Mouse (Mus musculus) kidney, adult 8-10 months (tissue): ENCODE measurements at regions not wholly inside any gene's neighbourhood (a gene's known extent, or its start where the extent isn't known, plus 50 kb on each side); places are given as distances from the start of the nearest gene placed in this dataset.
A peak's percentile ranks its signal among the peaks of the same experiment; 100 is the strongest.

ENCODE experiments used
- DNase-seq, 2 experiments: peaks; one replicate each; pipeline ENCODE4 v3.0.0; 2022

DNA sequence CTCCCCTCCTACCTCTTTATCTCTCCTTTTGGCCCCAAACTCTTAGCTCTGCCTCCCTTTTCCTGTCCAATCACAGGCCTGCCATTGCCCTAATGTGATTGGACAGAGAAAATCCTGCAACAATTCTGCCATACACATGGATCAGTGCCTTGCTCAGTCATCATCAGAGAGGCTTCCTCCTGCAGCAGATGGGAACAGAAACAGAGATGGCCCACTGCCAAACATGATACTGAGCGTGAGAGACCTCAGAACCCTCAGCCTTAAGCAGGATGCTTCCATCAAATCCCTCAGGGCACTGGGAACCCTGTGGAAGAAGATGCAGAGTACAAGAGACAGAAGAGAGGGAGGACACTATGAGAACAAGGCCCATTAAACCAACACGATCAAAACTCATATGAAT lies 62.8 kb upstream of the Cacna2d3 start:
- no peak for DNase-seq

DNA sequence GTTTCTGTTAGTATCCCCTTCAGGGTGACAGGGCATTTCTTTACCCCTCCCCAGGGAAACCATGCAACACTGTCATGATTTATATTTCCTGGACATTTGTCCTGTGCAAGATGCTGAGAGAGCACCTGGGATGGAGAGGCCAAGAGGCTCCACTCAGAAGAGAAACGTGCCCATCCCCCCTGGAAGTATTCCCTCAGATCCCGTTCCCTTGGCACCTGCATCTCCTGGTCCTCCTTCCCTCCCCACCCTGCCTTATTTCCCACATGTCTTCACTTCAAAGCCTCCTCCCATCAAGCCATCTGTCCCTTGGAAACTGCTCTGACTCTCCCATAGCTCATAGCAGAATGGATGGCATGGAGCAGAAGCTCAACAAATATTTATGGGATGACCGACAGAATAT lies 64.8 kb upstream of the Cacna2d3 start:
- DNase-seq, result no peak

DNA sequence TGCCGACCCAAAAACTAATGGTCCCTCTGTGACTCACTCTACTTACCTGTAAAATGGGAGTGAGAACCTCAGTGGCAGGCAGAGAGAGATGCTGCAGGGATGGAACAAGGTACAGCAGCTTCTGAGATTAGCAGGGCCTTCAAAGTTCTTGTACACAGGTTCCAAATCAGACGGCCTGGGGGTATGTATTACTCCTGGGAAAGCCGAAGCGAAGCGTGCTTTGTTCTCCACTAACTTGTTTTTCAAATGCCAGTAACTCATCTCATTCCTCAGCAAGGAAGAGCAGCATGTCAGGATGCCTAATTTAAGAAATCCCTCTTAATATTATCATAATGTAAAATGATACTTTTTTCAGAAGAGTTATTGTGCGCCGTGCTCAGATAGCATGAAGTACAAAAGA lies 66.1 kb upstream of the Cacna2d3 start:
- DNase-seq, result no peak

DNA sequence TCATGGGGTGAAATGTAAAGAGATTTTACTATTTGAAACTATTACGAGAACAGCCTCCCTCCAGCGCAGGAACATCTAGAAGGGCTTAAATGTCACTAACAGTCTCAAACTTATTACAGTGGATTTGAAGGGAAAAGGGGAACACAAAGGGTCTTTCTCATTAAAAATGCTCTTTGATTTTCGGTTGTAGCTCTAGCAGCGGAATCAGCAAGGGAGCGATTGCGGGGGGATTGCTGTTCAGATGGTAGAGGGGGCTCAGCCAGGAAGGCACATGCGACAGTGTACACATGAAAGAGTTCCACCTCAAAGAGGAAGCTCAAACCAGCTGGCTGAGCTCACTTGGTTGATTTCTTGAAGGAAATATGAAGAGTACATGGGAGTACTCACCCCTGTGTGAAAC lies 66.7 kb upstream of the Cacna2d3 start:
- no peak for DNase-seq

DNA sequence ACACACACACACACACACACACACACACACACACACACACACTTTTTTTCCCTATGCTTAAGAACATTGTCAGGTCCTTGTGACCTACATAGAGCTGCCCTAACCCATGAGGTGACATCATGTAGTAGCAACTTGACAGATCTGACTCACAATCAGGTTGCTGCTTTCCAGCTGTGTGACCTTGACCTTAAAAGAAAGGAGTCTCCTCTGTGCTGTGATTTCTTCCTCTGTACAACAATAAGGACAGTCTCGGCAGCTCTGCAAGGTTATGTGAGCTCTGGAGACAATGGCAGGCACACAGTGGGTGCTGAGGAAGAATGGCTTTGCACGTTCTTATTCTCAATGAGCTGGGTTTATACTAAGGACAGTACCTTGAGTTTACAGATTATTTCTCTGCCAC lies 73.7 kb upstream of the Cacna2d3 start:
- DNase-seq, result no peak

DNA sequence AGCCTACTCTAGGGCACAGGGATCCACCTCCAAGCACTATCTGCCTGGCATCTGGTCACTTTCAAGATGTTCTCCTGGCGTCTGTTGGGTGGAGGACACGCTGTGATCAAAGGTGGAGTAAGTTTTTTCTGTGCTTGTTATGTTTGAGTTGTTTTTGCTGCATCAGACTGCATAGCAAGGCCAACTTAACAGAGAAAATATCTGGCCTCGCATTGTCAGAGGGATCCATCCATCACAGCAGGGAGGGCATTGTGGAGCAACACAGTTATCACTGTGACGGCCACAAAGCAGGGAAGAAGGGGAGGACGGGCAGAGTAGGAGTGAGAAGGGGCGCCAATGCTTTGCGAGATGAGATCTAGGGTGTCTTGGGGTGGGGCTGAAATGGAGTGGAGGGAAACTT lies 74.7 kb upstream of the Cacna2d3 start:
- DNase-seq, result no peak

DNA sequence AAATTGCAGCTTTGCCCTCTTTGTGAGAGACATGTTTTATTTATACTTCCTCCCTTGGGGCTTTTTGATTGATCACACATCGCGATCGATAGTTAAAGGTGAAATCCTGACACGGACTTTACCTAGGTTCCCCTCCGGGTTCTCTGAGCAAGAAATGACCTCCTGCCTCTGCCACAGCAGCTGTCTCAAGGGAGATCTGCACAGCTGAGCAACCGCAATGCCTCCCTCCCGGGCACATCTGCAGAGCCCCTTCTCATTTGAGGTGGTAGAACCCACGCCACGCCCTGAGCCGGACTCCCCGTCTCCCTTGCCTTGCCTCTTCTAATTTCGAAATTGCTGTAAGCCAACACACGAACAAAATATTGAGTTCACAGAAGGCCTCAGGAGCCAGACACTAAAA lies 78.2 kb upstream of the Cacna2d3 start:
- DNase-seq, result no peak

DNA sequence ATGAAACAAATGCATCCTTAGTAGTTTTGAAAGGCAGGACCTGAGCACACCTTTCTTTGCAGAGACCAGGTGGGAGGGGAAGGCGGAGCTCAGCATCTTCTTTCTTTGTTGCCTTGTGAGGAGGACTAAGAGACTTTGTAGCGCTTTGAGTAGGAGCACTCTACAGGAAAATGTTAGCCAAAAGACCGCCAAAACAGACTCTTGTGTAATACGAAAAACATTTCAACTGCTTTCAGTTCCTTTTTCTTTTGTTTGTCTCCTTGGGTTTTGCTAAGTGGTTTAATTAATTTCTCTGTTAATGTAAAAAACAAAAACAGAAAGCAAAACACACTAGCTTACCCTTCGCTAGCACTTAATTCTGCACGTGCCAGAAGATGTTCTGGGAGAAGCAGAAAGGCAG lies 83.6 kb upstream of the Cacna2d3 start:
- no peak for DNase-seq

DNA sequence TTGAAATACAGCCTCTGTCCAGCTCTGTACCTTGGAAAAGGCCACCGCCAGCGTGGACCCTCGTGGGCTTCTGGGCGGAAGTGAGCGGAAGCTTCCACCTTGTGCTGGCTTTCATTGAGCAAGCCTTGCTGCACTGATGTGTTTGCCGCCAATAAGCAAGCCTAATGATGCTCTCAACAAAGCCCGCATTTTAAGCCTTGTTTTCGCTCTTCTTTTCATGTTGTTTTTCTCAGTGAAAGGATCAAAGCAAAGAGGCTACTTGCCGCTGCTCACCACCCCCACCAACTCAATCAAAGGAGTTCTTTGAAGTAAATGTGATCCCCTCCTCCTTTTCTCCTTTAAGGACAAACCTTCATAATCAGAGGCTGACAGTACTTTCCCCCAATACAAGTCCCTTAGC lies 86.2 kb upstream of the Cacna2d3 start:
- DNase-seq, result no peak

DNA sequence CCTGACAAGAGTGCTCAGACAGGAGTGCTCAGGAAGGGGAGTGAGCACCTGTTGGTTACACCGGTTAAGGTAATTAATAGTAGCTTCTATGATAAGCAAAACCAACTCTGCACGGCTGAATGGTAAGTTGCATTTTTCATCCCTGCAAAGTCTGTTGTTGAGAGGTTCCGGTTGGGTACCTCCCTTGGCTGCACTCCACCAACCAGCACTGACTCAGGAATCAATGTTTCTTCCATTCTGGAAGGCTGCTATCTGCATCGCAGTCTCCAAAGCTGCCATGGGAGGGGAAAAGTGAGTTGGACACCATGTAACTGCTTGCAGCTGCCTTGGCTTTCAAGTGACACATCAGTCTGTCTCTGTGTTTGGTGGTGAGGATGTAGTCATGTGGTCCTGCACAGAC lies 93.0 kb upstream of the Cacna2d3 start:
- peak; percentile 1 to 39 for DNase-seq

DNA sequence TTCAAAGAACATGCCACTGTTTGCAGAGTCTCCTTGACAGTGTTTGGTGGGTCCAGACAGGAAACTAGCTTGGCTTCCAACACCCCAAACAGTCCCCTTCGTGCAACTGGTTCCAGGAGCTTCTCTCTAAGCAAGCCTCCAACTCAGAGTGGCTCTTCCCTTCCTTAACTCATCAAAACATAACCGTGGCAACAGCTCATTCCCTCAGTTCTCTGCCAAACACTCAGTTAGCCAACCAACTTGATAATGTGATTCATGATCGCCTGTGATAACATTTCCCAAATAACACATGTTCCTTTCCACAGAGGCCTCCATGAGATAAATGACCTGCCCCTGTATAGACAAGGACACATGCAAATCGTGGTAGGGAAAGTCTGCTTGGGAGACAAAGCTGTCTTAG lies 95.9 kb upstream of the Cacna2d3 start:
- DNase-seq, result no peak

DNA sequence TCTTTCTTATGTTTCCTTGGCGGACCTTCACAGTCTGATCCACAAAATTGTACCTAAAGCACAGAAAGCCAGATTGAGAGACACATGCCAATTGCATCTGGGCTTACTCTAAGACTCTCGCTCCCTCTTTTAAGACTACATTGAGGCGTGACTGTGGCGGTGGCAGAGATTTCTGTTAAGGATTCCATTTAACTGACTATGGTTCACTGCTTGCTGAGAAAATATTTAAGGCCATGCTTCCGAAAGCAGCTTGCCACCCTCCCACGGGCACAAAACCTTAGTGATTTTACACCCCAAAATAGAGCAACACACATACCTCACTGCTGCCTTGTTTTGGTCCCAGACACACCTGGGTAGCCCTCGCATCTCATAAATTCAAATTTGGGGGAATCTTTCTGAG lies 96.6 kb upstream of the Cacna2d3 start:
- DNase-seq, result no peak

DNA sequence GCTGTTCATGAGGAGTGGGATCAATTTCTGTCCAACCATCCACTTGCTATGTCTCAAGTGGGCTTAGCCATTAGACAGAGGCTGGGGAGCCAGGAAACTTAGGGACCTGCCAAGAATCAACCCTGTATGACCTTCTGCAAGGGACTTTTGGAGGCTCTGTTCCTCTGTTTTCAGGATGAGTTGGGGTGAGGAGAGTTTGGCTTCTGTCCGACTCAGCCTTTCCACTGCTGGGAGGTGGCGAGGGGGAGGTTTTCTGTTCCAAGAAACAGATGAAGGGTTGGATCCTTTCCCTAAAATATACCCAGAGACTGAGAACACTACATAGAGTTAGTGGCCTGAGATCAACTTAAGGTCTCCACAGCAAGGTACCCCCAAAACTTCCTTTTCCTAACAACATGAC lies 97.1 kb upstream of the Cacna2d3 start:
- DNase-seq, result no peak

DNA sequence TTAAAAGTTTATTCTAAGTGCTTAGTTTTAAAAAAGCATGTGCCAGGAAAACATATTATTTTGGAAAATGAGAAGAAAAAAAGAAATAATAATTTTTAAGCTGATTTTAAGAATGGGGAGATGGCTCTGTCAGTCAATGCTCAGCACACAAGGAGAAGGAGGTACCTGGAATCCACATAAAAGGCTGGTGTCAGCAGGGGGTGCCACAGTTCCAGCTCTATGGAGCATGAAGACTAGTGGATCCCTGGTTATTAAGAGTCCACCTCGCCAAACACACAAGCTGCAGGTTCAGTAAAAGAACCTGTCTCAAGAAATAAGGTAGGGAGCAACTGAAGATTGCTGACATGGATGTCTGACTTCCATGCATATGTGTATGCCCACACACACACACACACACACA lies 115.4 kb upstream of the Cacna2d3 start:
- peak; percentile 27 to 78 for DNase-seq

DNA sequence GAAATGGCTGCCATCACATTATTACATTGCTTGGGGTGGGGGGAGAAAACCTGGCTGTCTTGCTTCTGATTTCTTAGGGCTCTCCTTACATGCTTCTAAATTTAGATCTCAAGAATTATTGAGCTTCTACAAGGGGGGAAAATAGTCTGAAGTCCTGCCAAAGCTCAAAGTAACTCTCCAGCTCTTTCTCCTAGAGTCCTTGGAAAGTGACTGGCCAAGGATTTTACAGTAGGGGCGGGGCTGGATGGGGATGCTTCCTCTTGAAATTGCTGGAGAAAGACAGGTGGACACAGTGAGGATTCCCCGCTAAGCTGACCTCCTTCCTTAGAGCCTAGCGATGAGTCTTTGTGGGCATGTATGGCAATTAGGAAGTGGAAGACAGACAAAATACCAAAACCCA lies 117.9 kb upstream of the Cacna2d3 start:
- DNase-seq, result no peak

DNA sequence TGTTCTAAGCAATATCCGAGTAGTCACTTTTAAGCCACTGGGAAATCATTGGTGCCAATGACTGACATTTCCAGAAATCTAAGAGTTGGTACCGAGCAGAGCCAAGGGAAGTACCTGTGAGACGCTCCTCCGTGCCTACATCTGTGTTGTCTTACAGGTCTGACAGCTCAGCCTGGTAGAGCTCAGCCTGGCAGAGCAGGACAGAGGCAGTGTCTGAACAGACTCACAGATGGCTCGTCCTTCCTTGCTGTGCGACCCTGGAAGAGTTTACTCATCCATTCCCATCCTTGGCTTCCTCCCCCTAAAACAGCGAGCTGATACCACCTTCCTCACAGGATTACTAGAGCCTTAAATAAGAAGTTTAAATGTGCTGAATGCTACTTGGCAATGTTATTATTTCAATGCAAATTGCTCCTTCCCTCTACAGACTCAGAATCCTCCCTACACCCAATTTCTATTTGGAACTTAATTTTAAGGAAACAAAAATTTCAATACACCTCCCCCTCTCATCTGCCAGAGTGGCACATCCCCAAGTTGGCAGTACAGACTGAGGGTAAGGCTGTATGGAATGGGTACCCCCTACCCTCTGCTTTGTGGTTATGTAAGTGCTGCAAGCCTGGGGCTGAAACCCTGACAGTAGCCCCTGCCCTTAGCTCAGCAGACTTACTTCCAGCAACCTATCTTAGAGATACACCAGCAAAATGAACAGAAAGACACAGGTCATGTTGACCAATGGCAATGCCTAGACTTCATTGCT lies 119.9 kb upstream of the Cacna2d3 start:
- no peak for DNase-seq

DNA sequence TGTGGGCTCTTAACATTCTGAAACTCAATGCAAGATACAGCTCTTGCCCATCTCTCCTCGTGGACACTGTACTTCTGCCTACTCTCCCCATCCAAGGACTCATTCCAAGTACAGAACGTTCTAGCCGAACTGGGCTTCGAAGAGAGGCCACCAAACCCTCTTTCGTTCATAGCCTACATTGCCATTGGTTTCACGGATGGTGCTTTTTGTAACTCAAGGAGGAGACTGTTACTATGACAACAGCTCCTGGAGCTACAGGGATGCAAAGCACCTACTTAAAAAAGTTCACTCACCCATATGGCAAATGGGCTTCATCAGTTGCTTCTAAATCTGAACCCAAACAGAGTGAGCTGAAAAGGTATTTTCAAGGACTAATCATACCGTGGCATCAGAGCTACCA lies 120.4 kb upstream of the Selenok start:
- DNase-seq, result no peak

DNA sequence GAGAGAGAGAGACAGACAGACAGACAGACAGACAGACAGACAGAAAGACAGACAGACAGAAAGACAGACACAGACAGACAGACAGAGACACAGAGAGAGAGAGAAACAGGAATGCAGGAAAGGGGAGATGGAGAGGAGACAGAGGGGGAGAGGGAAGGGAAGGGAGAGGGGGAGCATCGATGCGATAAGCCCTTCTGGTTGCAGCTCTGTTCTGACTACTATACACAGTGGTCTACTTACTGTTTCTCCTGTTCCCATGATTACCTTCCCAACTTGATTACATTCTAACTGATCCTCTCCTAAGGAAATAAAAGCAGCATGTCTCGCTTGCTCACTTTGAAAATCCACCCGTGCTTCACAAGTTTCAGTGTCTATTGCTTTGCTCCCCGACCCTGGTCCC lies 116.8 kb upstream of the Selenok start:
- no peak for DNase-seq

DNA sequence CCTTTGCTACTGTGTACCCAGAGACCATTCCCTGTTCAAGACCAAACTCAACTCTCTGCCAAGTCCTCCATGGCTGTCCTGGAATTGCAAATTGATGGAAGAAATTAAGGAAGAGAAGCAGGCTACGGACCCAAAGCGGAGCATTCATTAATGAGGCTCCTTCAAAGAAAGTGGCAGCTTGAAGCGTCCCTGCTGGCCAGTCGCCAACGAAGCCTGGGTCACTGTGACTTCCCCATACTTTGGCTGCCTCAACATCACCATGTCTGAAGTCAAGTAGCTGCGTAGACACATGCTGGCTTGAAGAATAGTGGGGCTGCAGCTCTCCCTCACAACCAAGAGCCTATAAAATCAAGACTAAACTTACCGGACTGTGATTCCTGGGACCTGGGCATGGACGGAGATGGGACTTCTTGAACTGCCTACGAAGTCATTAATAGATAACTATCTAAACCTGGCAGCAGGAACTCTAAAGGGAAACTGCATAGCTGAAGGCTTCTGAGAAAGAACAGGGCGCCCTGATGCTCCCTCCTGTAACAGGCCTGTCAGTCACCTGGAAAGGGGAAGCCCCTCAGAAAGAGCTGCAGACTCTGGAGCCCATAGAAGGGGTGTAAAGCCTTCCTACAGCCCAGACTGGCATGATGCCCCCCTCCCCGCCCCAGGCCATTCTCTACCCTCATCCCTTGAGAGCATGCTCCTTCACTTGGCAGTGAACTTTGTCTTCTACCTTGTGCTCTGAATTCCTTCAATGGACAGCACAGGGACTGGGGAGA lies 116.0 kb upstream of the Selenok start:
- DNase-seq, result peak; percentile 50 to 58

DNA sequence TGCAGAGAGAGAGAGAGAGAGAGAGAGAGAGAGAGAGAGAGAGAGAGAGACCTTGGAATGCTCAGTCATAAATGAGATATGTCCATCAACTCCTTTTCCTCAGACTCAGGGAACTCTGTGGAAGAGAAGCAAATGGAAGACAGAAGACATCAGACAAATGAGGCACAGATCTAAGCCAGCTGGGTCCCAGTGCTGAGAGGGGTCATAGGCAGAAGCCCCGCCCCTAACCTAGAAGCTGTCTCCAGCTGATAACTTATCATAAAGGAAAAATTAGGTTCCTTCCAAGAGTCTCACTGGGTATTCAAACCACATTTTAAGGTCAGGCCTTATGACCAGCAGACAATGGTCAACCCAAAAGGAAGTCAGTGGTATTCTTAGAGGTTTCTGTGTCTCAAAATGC lies 106.1 kb upstream of the Selenok start:
- no peak for DNase-seq

DNA sequence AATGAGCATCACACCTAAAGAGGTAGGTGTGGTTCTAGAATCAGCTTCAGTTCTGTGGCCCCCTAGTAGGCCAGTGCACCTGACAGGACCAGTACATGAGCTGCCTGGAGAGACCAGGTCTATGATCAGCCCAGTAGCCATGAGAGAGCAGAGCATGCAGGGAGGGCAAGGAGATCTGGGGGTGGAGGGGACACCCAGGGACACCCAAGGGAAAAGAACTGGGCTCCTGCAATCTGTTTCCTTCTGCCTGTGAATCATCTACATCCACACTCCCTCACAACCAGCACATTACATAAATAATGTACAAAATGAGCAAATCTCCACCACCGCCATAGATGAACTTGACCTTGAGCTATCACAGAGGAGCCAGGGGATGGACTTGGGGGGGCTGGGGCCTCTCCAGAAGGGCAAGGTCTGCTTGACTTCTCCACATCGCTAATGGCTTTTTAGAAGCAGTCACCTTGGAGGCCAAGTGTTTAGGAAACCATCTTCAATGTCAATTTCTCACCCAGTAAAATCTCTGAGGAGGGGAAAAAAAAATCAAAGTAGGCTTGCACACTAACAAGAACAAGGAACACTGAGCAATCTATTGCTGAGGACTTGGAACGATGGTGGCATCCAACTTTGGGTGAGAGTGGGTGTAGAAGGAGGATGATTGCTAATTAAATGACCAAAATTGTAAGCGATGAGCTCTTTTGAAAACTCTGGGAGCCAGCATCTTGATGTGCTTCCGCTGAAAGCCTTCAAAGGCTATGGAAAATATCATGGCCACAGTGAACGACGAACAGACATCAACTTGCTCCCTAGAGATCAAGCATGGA lies 101.4 kb upstream of the Selenok start:
- DNase-seq, result no peak

DNA sequence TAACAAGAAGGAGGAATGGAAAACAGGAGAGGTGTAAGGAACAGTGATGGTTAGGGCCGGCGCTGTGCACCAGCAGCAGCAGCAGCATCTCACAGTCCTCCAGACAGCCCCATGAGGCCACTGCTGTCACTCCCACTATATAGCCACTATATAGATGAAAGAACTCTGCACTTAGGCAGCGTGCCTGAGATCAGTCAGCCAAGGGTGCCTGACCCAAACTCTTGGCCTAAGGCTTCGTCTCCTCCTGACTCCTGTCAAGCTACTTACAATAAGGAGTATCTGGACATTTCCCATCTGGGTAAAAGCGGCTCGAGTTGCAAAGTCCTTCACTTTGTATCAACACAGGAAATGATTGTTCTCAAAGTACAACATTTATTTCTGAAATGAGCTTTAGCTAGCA lies 100.8 kb upstream of the Selenok start:
- DNase-seq, result no peak

DNA sequence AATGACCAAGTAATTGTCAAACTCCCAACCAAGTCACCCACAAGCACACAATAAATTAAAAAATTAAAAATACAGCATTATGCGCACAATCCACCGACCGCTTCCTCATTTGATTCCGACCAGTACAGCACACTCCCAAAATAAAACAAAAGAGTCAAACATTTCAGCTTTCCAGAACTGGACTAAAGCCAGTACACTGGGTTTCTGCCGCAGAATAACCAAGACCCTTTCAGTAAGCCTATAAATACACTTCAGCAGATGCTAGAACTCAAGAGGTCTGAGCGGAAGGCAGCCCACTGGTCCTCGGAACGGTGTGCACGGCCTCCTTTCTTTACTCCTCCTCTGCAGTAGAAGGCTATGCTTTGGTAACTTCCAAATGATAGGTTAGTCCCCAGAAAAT lies 98.2 kb upstream of the Selenok start:
- DNase-seq, result no peak

DNA sequence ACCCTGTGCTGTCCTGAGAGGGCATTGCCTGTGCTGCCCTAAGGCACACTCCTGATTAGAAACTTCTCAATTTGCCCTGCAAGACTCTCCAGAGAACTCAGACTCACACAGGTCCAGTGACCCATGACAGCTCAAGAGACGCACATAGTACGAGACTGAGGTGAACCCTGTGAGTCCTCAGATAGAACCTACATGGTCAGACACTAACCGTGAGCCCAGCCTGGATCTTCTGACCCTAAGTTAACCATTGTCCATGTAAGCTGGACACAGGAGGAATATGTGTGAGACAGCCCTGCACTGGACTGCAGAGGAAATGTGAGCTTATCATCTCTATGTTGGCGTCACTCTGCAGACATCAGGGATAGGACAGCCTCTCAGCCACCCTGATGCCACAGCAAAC lies 91.4 kb upstream of the Selenok start:
- peak in 1 of 2 experiments; percentile 31 for DNase-seq
